Mouse (Mus musculus) erythroblast, adult 5-6 weeks (primary cell): ENCODE results near the gene Dennd2d. TPM values are rescaled to one million over a fixed set of nuclear protein-coding genes. Genes with fewer than 3 reads are reported as not detected.

Experiments used
- ATAC-seq: replicated peaks from 2 replicates; pipeline ENCODE4 v1.8.0; 2016; ENCODE audit warnings: moderate number of reproducible peaks, mild to moderate bottlenecking, moderate TSS enrichment, inconsistent platforms; ENCODE audit not compliant: poor library complexity, low FRiP score, severe bottlenecking
- total RNA-seq, 2 experiments: library from RNA; stranded (forward) in 1 of 2; stranded (reverse) in 1 of 2; fragments of 150-400 nt in 1 of 2; fragments of 200-764, 138-1000 nt in 1 of 2; gene quantifications; 2 replicates each; pipeline versions ENCODE4 v1.2.3 to v1.2.4; 2015 to 2017; ENCODE audit warnings: low replicate concordance in 2 of 2

The Dennd2d gene
- total RNA-seq, 2 experiments from 2014 or later: 5.0 to 6.4 TPM

GRCm38 (mm10) chr3:106495346-106496044 is 13.3 kb downstream of the Dennd2d start:
- no peak for ATAC-seq

GRCm38 (mm10) chr3:106496045-106496721 is 14.0 kb downstream of the Dennd2d start:
- ATAC-seq: peak; percentile 58; the same call in 1 of the 2 replicates

DNA sequence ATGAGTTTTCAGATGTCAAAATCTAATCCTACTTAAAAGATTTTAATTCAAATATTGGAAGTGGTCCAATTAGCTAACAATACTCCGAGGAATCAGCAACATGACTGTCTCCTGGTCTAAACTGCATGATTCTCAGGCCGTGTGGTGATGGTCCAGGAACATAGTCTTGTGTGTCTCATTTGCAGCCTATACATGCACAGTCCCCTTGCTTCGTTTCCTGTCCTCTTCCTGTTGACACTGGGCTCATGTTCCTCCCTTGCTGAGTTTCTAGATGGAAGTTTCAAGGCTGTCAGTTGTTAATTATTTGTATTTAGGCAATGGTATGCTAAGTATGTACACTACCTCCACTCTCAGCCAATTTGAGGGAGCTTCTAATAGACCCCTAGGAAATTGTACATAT is 14.8 kb downstream of the Dennd2d start:
- ATAC-seq: no peak

- ATAC-seq: no peak
Measured at GRCm38 (mm10) chr3:106500510-106500909, 18.3 kb downstream of the Dennd2d start.

GRCm38 (mm10) chr3:106502892-106503291 is 20.7 kb downstream of the Dennd2d start:
- no peak for ATAC-seq

GRCm38 (mm10) chr3:106510669-106511068 is 28.5 kb downstream of the Dennd2d start:
- ATAC-seq: no peak

GRCm38 (mm10) chr3:106515016-106515415 is 32.8 kb downstream of the Dennd2d start:
- no peak for ATAC-seq

DNA sequence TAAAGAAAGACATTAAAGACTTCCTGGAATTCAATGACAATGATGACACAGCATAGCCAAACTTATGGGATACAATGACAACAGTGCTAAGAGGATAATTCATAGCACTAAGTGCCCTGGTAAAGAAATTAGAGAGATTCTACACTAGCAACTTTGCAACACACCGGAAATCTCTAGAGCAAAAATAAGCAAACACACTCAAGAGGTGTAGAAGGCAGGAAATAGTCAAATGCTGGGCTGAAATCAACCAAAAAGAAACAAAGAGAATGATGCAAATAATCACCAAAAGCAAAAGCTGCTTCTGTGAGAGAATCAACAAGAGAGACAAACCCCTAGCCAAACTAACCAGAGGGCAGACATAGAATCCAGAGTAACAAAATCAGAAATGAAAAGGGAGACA is 40.5 kb downstream of the Dennd2d start:
- no peak for ATAC-seq

GRCm38 (mm10) chr3:106526411-106526810 is 44.2 kb downstream of the Dennd2d start:
- ATAC-seq: no peak

DNA sequence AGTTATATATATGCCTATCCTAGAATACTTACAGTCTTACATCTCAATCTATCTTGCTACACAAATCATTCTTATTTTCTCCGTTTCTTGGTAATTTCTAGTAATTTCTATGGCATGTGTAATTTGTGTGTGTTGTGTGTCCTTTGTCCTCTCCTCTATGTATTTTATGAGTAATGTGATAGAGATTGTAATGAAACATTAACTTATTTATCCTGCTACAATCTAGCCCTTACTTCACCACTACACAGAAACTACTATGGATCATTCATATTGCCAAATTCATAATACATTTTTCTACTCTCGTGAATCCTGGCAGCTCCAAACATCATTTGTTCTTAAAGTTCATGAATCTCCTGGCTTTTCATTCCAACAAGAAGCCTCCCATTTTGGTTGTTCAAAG is 45.8 kb downstream of the Dennd2d start:
- ATAC-seq: no peak

DNA sequence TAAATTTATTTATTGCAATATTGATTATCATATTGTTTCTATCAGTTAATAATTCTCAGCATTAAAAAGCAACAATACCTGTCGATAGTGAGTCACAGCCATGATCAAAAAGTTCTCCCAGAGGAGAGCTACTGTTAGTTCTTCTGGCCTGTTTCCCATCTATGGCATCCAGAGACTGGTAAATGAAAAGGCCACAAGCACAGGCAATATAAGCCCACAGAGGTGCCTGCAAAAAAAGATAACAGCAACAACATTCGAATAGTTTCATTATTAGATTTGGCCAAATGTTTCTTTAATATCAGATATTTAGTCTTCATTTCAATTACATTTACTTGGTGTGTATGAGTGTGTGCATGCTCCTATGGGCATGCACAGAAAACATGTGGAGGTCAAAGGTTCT is 51.1 kb downstream of the Dennd2d start:
- ATAC-seq: no peak

DNA sequence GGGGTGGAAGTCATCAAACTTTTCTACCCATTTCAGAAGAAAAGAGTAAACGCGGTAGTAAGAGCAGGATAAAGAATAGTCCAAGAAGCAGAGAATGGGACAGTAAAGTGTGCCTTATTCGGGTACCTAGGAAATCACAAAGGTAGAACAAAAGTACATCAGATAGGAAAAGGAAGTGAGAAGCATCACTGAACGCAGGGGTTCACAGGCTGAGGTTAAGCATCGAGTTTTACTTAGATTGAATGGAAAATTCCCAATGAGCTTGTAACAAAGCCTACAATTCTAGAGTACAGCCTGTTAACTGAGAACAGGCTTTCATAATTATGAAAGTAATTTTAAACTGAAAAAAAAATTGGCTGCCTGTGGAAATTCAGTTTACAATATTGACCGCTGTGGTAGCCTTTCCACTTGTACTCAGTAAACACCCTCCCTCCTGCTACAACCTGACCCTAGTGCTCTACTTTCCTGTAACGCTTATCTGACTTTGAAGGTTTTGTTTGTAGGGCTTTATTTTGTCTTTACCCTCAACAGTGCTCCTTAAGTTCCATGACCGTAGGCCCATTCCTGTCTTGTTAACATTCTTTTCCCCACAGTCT is 62.6 kb downstream of the Dennd2d start:
- ATAC-seq: no peak

DNA sequence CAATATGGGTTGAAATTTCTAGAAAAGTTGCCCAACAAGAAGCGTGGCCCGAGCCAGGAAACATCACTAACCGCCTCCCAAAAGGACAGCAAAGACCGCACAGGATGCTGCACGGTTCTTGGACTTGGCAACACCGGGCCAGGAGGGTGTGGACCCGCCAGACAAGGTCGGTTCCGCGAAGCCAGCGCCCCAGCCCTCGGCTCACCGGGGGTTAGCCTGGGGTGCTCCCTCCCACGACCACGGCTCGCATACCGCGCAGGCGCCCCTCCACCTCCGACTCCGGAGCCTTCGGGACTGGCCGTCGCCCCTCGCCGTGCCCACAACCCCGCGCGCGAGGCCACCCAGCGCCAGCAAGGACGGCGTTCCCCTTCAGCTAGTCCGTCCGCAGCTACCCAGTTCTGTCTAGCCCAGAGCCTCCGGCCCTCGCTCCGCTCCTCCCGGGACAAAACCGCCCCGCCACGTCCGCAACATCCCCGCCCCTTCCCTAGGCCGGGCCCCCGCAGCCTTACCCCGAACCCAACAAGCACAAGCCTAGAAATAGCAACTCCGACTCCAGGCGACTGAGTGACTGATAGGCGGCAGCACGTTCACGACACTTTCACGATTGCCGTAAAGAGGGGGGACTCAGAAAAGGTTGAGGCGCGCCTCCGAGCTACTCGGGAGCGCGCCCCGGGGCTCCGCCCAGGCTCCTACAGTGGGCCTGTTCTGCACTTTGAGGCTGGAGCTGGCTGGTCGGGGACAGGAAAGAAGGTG is 65.1 kb downstream of the Dennd2d start, which contains the start of the genes Dram2 and Cept1:
Gene Dram2 (plus strand): TSS at position 628 of the 753 bp plus-strand sequence.
Gene Cept1 (minus strand): TSS at position 632 of the 753 bp plus-strand sequence.
- peak; percentile 94 for ATAC-seq

- peak; percentile 55 for ATAC-seq
Measured at GRCm38 (mm10) chr3:106547924-106548539, 65.8 kb downstream of the Dennd2d start.

DNA sequence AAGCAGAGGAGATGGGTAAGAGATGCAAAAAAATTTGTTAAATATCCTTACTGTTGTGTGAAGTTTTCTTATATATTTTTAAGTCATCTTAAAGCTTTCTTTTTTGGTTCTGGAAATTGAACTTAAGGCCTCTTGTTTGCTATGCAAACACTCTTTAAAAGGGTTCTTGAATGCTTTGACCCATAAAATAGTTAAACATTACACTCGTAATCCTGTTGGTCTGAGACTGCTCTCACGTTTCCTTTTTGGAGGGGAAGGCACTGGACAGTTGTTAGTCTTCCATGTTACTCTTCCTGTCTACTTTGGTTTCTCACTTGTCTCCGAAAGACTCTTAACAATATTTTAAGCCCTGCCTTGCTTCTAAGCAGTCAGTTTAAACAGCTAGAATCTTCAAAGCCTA is 66.8 kb downstream of the Dennd2d start:
- no peak for ATAC-seq

Other genes with a start within 250 kb of the Dennd2d start
- gene Chil6, start 76.2 kb upstream of the Dennd2d start, total RNA-seq (2015; ENCODE audit: low replicate concordance): not detected in 2 replicates
- not detected in 2 replicates for gene Chil6, start 76.2 kb upstream of the Dennd2d start, total RNA-seq (2017; ENCODE audit: low replicate concordance)
- 17.7 and 25.1 TPM in 2 replicates for gene Dram2, start 65.4 kb downstream of the Dennd2d start, total RNA-seq (2015; ENCODE audit: low replicate concordance)
- 11.4 and 16.5 TPM in 2 replicates for gene Dram2, start 65.4 kb downstream of the Dennd2d start, total RNA-seq (2017; ENCODE audit: low replicate concordance)
- gene Cept1, start 65.4 kb downstream of the Dennd2d start, total RNA-seq (2015; ENCODE audit: low replicate concordance): 33.8 and 40.8 TPM in 2 replicates
- 16.4 and 17.6 TPM in 2 replicates for gene Cept1, start 65.4 kb downstream of the Dennd2d start, total RNA-seq (2017; ENCODE audit: low replicate concordance)
- 12.3 and 17.8 TPM in 2 replicates for gene Lrif1, start 202.6 kb downstream of the Dennd2d start, total RNA-seq (2015; ENCODE audit: low replicate concordance)
- 12.3 and 19.3 TPM in 2 replicates for gene Lrif1, start 202.6 kb downstream of the Dennd2d start, total RNA-seq (2017; ENCODE audit: low replicate concordance)